Mouse (Mus musculus): Measurements from ENCODE around the gene Speer4e. TPM values are rescaled to one million over a fixed set of nuclear protein-coding genes. Genes with fewer than 3 reads are reported as not detected.
"Not testable (repeated sequence)": the region's sequence is repeated elsewhere in the genome, so short reads cannot be mapped to it uniquely, and the experiment has no call there.

The Speer4e gene
- polyA plus RNA-seq, 1 experiment from 2014 or later = not detected

DNA sequence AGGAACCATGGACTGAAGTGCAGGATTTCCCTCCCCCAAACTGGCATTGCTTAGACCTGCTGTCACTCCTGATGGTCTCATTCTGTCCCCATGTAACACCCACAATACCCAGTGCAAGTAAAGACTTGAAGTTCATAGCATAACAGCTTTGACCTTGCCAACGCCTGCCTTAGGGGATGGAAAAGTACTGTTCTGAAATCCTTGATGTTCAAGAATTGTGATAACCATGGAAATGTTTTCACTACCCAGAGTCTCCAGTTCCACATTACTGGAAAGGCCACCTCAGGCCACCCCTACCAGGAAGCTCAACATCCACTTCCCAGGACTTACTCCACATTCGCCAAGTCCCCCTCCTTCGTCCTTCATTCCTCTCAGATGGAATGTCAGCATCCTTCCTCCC lies 23.9 kb downstream of the Speer4e start:
- not testable (repeated sequence) for ATAC-seq (ENCODE audit: insufficient read depth, low FRiP score); H3K9me3 ChIP-seq (replicated peaks; ENCODE audit: control insufficient read depth, low read length); H3K4me2 ChIP-seq (ENCODE audit: low read depth, low read length); H3K9ac ChIP-seq (ENCODE audit: low read length); H3K27me3 ChIP-seq (ENCODE audit: control insufficient read depth, insufficient read depth, low read length); H3K4me3 ChIP-seq (replicated peaks; ENCODE audit: low read length); H3K27ac ChIP-seq (ENCODE audit: low read length); H3K4me1 ChIP-seq (ENCODE audit: control insufficient read depth, insufficient read depth, low read length); H3K36me3 ChIP-seq (ENCODE audit: control insufficient read depth, insufficient read depth, low read length)
- 64% methylated on average over 2 of the region's 3 CpGs for WGBS

GRCm38 (mm10) chr5:14903539-14903938 lies 34.7 kb downstream of the Speer4e start:
- H3K4me1 ChIP-seq (ENCODE audit: control insufficient read depth, insufficient read depth, low read length); H3K27ac ChIP-seq (ENCODE audit: low read length); H3K4me2 ChIP-seq (ENCODE audit: low read depth, low read length); H3K4me3 ChIP-seq (replicated peaks; ENCODE audit: low read length); H3K27me3 ChIP-seq (ENCODE audit: control insufficient read depth, insufficient read depth, low read length); H3K9ac ChIP-seq (ENCODE audit: low read length); ATAC-seq (ENCODE audit: insufficient read depth, low FRiP score); H3K36me3 ChIP-seq (ENCODE audit: control insufficient read depth, insufficient read depth, low read length); H3K9me3 ChIP-seq (replicated peaks; ENCODE audit: control insufficient read depth, low read length): not testable (repeated sequence)
- WGBS = 11% methylated on average over 3 of the region's 3 CpGs

DNA sequence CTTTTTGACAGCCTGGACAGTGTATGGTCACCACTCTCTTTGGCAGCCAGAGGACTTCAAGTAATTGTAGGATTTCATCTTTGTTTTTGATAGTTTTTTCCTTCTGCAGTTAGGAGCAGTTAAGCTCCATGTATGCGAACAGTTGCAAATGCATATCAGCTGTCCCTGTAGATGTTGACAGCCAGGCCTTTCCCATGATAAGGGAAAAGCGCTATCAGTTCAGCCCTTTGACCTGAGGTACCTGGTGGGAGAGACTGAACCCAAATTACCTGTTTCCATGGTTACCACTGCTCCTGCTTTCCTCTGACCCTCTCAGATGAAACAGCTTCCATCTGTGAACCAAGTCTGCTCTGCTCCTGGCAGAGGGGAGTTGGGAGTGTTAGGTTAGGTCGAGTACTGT lies 46.0 kb downstream of the Speer4e start:
- 47% methylated on average over 3 of the region's 3 CpGs for WGBS
- H3K4me2 ChIP-seq (ENCODE audit: low read depth, low read length) = no peak overlapping the region
- no peaks in the 10 kb centered on the region for H3K27me3 ChIP-seq (ENCODE audit: control insufficient read depth, insufficient read depth, low read length)
- H3K27ac ChIP-seq (ENCODE audit: low read length) = no peak overlapping the region
- no peaks in the 10 kb centered on the region for H3K36me3 ChIP-seq (ENCODE audit: control insufficient read depth, insufficient read depth, low read length)
- no peak for ATAC-seq (ENCODE audit: insufficient read depth, low FRiP score)
- H3K4me1 ChIP-seq (ENCODE audit: control insufficient read depth, insufficient read depth, low read length) = no peaks in the 10 kb centered on the region
- no peak overlapping the region for H3K9ac ChIP-seq (ENCODE audit: low read length)
- H3K9me3 ChIP-seq (replicated peaks; ENCODE audit: control insufficient read depth, low read length) = no peaks in the 10 kb centered on the region
- no peak overlapping the region for H3K4me3 ChIP-seq (replicated peaks; ENCODE audit: low read length)

GRCm38 (mm10) chr5:14885291-14885690 lies 52.9 kb downstream of the Speer4e start:
- H3K36me3 ChIP-seq (ENCODE audit: control insufficient read depth, insufficient read depth, low read length); H3K9me3 ChIP-seq (replicated peaks; ENCODE audit: control insufficient read depth, low read length); H3K27ac ChIP-seq (ENCODE audit: low read length); H3K4me1 ChIP-seq (ENCODE audit: control insufficient read depth, insufficient read depth, low read length); H3K27me3 ChIP-seq (ENCODE audit: control insufficient read depth, insufficient read depth, low read length); H3K4me3 ChIP-seq (replicated peaks; ENCODE audit: low read length); H3K9ac ChIP-seq (ENCODE audit: low read length); H3K4me2 ChIP-seq (ENCODE audit: low read depth, low read length); ATAC-seq (ENCODE audit: insufficient read depth, low FRiP score): not testable (repeated sequence)
- WGBS = 45% methylated on average over 1 of the region's 2 CpGs

Other genes with a start within 250 kb of the Speer4e start
- gene Gm9758, start 23.5 kb downstream of the Speer4e start, polyA plus RNA-seq (2015; fragmentation: Nextera tagmentation; extraction: Ambion mirVana) = not detected in 2 replicates
- not detected in 2 replicates for gene Gm10354, start 40.5 kb upstream of the Speer4e start, polyA plus RNA-seq (2015; fragmentation: Nextera tagmentation; extraction: Ambion mirVana)
- not detected in 2 replicates for gene Gm17019, start 94.6 kb upstream of the Speer4e start, polyA plus RNA-seq (2015; fragmentation: Nextera tagmentation; extraction: Ambion mirVana)